Mouse (Mus musculus) stomach, embryonic 16.5 days (tissue): Measurements from ENCODE around the gene Zfp983. TPM values are rescaled to one million over a fixed set of nuclear protein-coding genes. Genes with fewer than 3 reads are reported as not detected.
"Not testable (repeated sequence)": the region's sequence is repeated elsewhere in the genome, so short reads cannot be mapped to it uniquely, and the experiment has no call there.

Experiments
- ATAC-seq: fragments of 200-750 bp; cut with Nextera tagmentation; 2 replicates; pipeline ENCODE4 v1.8.0; 2017; ENCODE audit warnings: moderate number of reproducible peaks, moderate TSS enrichment; ENCODE audit not compliant: insufficient read depth, low FRiP score
- H3K27ac ChIP-seq: fragments of 300-500 bp; sonication (generic); 2 replicates; pipeline ENCODE4 v1.5.1; 2014; ENCODE audit warnings: low read length
- H3K27me3 ChIP-seq: fragments of 300-500 bp; sonication (generic); 2 replicates; pipeline ENCODE4 v1.6.1; 2014; ENCODE audit warnings: low read length, control low read depth, mixed read lengths; ENCODE audit not compliant: control insufficient read depth, insufficient read depth
- H3K36me3 ChIP-seq: fragments of 300-500 bp; sonication (generic); 2 replicates; pipeline ENCODE4 v1.6.1; 2014; ENCODE audit warnings: low read length; ENCODE audit not compliant: control insufficient read depth, insufficient read depth
- H3K4me1 ChIP-seq: fragments of 300-500 bp; sonication (generic); 2 replicates; pipeline ENCODE4 v1.6.1; 2014; ENCODE audit warnings: low read length, control low read depth, mixed read lengths; ENCODE audit not compliant: control insufficient read depth, insufficient read depth
- H3K4me2 ChIP-seq: fragments of 300-500 bp; sonication (generic); 2 replicates; pipeline ENCODE4 v1.6.1; 2014; ENCODE audit warnings: low read depth, low read length, mixed read lengths
- H3K4me3 ChIP-seq: fragments of 300-500 bp; sonication (generic); replicated peaks from 2 replicates; pipeline ENCODE4 v1.5.1; 2014; ENCODE audit warnings: mild to moderate bottlenecking, low read length
- H3K9ac ChIP-seq: fragments of 300-500 bp; sonication (generic); 2 replicates; pipeline ENCODE4 v1.6.1; 2014; ENCODE audit warnings: low read length
- H3K9me3 ChIP-seq: fragments of 300-500 bp; sonication (generic); replicated peaks from 2 replicates; pipeline ENCODE4 v1.6.1; 2016; ENCODE audit warnings: low read length, control low read depth; ENCODE audit not compliant: control insufficient read depth
- WGBS: fragments of 180-500 bp; shearing (Covaris S2); extraction: QIAGEN DNeasy Blood & Tissue Kit; methylation state at CpG from one replicate; pipeline ENCODE4 v1.1.7; 2014; 5-methylcytosine and 5-hydroxymethylcytosine counted together
- polyA plus RNA-seq: library from polyadenylated mRNA; unstranded; fragments of >200 nt; fragmentation: Nextera tagmentation; extraction: Ambion mirVana; gene quantifications from 2 replicates; pipeline ENCODE4 v1.2.1, GENCODE M21; 2015

The Zfp983 gene
- 3.9 and 5.0 TPM in 2 replicates for polyA plus RNA-seq

DNA sequence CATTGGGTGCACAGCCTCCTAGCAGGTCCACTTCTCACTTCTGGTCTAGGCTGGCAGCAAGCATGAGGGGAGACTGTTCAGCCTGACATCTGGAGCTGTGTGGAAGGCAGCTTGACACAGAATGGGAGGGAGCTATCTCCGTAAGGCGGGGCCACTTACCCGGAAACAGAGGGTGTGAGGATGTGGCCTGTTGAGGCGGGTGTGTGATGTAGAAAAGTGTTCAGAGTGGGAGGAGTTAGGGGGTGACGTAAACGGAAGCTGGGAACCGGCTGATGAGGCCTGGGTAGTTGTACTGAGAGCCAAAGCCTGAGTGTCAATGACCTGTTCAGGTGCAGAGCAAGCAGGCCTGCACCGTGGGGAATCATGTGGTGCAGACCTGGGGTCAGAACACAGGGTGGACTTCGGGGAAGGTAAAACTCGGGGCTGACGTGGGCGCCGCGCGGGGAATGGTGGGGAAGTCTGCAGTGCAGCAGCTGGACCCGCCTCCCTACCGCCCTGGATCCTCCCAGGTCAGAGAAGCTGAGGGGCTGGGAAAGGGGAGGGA lies at the start of gene Zfp983:
Zfp983 (plus strand) TSS at position 261 of the 544 bp plus-strand sequence.
- H3K9ac ChIP-seq, result peak within 1 kb of the TSS; percentile 65
- not testable (repeated sequence) for H3K36me3 ChIP-seq, H3K4me1 ChIP-seq, H3K9me3 ChIP-seq, H3K27me3 ChIP-seq
- WGBS, result under 1% methylated on average over 17 of the region's 17 CpGs
- H3K27ac ChIP-seq, result peak within 1 kb of the TSS; percentile 80
- peak; percentile 99 for ATAC-seq
- peak within 1 kb of the TSS; percentile 53 for H3K4me3 ChIP-seq
- H3K4me2 ChIP-seq, result peak within 1 kb of the TSS; percentile 49

- WGBS, result 69% methylated on average over 3 of the region's 3 CpGs
- H3K27ac ChIP-seq, result no peak overlapping the region
- 0 out of 2 replicates have a peak, but pooled peaks cover 3% of the 10 kb centered on the region for H3K4me1 ChIP-seq
- H3K9ac ChIP-seq, result no peak overlapping the region
- no peaks in the 10 kb centered on the region for H3K27me3 ChIP-seq
- H3K9me3 ChIP-seq, result no peaks in the 10 kb centered on the region
- no peak for ATAC-seq
- H3K36me3 ChIP-seq, result no peaks in the 10 kb centered on the region
- no peak overlapping the region for H3K4me3 ChIP-seq
- H3K4me2 ChIP-seq, result no peak overlapping the region
Measured at GRCm38 (mm10) chr17:21616356-21616755, 34.1 kb upstream of the Zfp983 start.

DNA sequence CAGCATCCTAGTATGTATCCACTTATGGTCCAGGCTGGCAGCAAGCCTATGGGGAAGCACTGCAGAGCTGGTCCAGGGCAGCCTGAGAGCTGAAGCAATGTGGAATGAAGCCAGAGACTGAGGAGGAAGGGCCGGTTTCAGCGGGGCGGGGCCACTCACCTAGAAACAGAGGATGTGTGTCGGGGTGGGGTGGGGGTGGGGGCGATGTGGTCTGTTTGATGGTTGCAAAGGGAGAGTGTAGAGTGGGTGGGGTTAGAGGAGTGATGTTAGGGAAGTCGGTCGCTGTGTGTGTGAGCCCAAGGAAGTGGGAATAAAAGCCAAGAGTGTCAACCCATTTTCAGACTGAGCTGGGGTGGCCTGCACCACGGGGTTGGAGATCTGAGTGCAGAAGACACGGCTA lies 33.1 kb upstream of the Zfp983 start:
- 12% methylated on average over 9 of the region's 9 CpGs for WGBS
- ATAC-seq, result peak; percentile 25; the same call in 1 of the 2 replicates

GRCm38 (mm10) chr17:21623647-21624046 lies 26.8 kb upstream of the Zfp983 start:
- no CpG with 5 or more reads among the region's 3 CpGs for WGBS
- no peaks in the 10 kb centered on the region for H3K27me3 ChIP-seq

More for the DNA sequence above, 33.1 kb upstream of the Zfp983 start:
- Histone ChIP-seq H3K9me3 (no peaks in the 10 kb centered on the region), H3K4me3 (no peak overlapping the region), H3K4me1 (0 out of 2 replicates have a peak, but pooled peaks cover 3% of the 10 kb centered on the region), H3K27ac (no peak overlapping the region), H3K4me2 (peak overlapping the region; percentile 31), H3K27me3 (no peaks in the 10 kb centered on the region), H3K36me3 (no peaks in the 10 kb centered on the region), H3K9ac (no peak overlapping the region)

DNA sequence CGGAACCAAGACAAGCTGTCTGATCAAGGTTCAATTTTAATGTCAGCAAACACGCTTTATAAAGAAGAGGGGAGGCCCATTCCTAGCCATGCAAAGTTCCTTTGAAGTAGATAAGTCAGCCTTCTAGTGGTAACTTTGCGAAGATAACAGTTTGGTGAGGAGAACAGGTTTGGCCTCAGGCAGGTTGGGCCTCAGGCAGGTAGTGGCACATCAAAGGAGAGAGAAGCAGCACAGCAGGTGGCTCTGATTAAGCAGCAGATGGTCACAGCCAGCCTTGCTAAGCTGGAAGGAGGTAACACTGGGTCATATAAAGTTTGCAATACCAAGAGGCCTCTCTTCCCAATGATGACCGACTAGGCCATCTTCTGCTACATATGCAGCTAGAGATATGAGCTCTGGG lies 14.7 kb upstream of the Zfp983 start:
- 62% methylated on average over 4 of the region's 4 CpGs for WGBS
- not testable (repeated sequence) for ATAC-seq, H3K9ac ChIP-seq, H3K27me3 ChIP-seq, H3K36me3 ChIP-seq, H3K4me1 ChIP-seq, H3K4me2 ChIP-seq, H3K4me3 ChIP-seq, H3K27ac ChIP-seq, H3K9me3 ChIP-seq

More at GRCm38 (mm10) chr17:21623647-21624046, 26.8 kb upstream of the Zfp983 start:
- Histone ChIP-seq H3K9me3 (no peaks in the 10 kb centered on the region), H3K27ac (no peak overlapping the region), H3K4me3 (no peak overlapping the region), H3K4me2 (no peak overlapping the region), H3K36me3 (no peaks in the 10 kb centered on the region), H3K4me1 (no peaks in the 10 kb centered on the region), H3K9ac (no peak overlapping the region)
- ATAC-seq, result no peak

DNA sequence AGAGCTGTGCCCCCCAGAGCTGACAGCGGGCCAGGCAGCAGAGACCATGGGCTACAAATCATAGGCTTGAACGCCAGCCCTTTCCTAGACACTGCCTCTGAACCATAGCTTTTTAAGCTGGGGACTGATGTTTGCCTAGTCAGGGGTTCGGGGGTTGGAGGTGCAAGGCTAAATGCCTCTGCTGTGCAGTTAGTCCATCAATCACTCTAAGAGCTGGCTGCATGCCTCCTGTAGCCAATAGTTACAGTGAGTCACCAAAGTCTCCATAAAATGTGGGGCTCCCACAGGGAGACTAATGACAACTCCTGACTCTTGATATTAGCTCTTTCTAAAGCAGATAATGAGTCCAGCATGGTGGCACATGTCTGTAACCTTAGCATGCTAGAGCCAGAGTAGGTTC lies 1.6 kb upstream of the Zfp983 start:
- Histone ChIP-seq H3K9ac (no peak overlapping the region), H3K9me3 (no peaks in the 10 kb centered on the region), H3K4me3 (no peak overlapping the region), H3K36me3 (no peaks in the 10 kb centered on the region), H3K27ac (no peak overlapping the region), H3K4me2 (no peak overlapping the region), H3K27me3 (no peaks in the 10 kb centered on the region), H3K4me1 (peaks cover 4% of the 10 kb centered on the region; the same call in 1 of the 2 replicates)
- ATAC-seq, result no peak
- 35% methylated on average over 3 of the region's 3 CpGs for WGBS

DNA sequence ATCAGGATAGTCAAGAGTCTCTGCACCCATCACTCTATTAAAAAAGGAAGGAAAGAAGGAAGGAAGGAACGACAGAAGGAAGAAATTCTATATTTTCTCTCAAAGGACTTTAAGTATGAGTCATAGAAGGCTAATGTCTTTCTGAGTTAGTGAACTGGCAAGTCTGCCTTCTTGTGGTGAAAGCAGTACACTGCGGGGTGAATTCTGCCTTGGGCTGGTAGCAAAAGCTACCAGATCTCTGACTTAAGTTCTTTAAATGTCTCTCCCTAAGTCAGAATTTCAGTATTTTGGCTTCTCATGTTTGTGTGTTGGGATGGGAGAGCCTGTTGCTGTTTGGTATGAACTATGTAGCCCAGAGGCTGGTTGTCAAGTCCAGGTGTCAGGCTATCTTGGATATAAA lies 488 bp upstream of the Zfp983 start:
- peak overlapping the region; percentile 53 for H3K4me3 ChIP-seq
- H3K27me3 ChIP-seq, result no peaks in the 10 kb centered on the region
- peak overlapping the region; percentile 80 for H3K27ac ChIP-seq
- ATAC-seq, result peak; percentile 39; the same call in 1 of the 2 replicates
- peaks cover 4% of the 10 kb centered on the region; the same call in 1 of the 2 replicates for H3K4me1 ChIP-seq
- no peaks in the 10 kb centered on the region for H3K36me3 ChIP-seq
- WGBS, result 29% methylated on average over 2 of the region's 2 CpGs
- H3K9ac ChIP-seq, result peak overlapping the region; percentile 62
- H3K9me3 ChIP-seq, result no peaks in the 10 kb centered on the region
- H3K4me2 ChIP-seq, result peak overlapping the region; percentile 49

- not testable (repeated sequence) for H3K27me3 ChIP-seq, H3K4me2 ChIP-seq, H3K36me3 ChIP-seq, H3K4me3 ChIP-seq, H3K9me3 ChIP-seq, H3K4me1 ChIP-seq, ATAC-seq, H3K9ac ChIP-seq, H3K27ac ChIP-seq
- WGBS, result 31% methylated on average over 1 of the region's 1 CpGs
Measured at GRCm38 (mm10) chr17:21678826-21679225, 28.4 kb downstream of the Zfp983 start.

DNA sequence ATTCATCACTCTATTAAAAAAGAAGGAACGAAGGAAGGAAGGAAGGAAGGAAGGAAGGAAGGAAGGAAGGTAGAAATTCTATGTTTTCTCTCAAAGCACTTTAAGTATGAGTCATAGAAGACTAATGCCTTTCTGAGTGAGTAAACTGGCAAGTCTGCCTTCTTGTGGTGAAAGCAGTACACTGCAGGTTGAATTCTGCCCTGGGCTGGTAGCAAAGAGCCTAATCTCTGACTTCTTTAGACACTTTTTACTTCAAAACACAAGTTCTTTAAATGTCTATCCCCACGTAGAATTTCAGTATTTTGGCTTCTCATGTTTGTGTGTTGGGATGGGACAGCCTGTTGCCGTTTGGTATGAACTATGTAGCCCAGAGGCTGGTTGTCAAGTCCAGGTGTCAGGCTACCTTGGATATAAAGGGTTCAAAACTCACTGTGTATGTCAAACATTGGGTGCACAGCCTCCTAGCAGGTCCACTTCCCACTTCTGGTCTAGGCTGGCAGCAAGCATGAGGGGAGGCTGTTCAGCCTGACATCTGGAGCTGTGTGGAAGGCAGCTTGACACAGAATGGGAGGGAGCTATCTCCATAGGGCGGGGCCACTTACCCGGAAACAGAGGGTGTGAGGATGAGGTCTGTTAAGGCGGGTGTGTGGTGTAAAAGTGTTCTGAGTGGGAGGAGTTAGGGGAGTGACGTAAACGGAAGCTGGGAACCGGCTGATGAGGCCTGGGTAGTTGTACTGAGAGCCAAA lies 29.0 kb downstream of the Zfp983 start:
- Histone ChIP-seq H3K4me1 (no peaks in the 10 kb centered on the region), H3K9ac (peak overlapping the region; percentile 69), H3K36me3 (no peaks in the 10 kb centered on the region), H3K27ac (peak overlapping the region; percentile 85), H3K4me3 (peak overlapping the region; percentile 54), H3K4me2 (peak overlapping the region; percentile 62), H3K9me3 (no peaks in the 10 kb centered on the region), H3K27me3 (no peaks in the 10 kb centered on the region)
- ATAC-seq, result peak; percentile 100
- WGBS, result 3% methylated on average over 9 of the region's 9 CpGs
